29 mouse cellular contexts compared by ENCODE assay signal in the genomic region with DNA sequence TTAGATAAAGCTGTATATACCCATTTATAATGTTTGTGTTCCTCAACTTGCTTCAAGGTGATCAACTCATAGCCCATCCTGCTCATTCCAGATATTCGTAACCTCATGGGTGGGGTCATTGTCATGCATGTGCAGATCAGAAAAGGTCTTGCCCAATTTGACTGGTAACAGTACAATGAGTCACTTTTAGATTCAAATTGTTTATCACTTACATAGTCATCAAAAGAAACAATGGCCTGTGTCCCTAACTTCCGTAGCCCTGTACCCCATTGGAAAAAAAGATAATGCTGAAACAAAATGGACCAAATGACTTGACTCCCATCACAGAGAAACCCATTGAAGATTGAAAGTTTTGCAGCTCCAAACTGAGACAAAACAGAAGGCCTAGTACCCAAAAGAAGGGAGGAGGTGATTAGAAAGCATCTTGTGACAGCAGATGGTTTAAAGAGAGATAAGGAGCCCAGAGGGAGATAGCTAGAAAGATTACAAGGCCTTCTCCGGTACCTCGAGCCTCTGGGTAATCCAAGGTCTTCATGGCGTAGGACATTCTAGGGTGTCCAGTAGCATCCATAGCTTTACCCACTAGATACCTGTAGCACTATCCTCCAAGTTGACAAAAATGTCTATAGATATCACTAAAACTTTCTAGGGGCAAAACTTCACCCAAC. TPM values are rescaled to one million over a fixed set of nuclear protein-coding genes. Genes with fewer than 3 reads are reported as not detected.
A peak's percentile ranks its signal among the peaks of the same experiment; 100 is the strongest.
DNase-seq lines count a peak whose midpoint lies in the region; ATAC-seq and TF ChIP-seq lines count a peak whose summit lies in the region.
"Had no signal": no experiment of that assay in that cellular context is flagged by ENCODE, and none has a peak within 500 bp of the region (broad histone marks: within the 10 kb centered on the region; RNA-seq: fewer than 3 reads in every experiment).

No protein-coding gene starts in this region.

- no peak overlapping the region for H3K4me2 ChIP-seq in liver, embryonic 12.5 days
- no peak overlapping the region for H3K4me2 ChIP-seq in liver, embryonic 11.5 days
- no peak overlapping the region for H3K4me2 ChIP-seq in liver, embryonic 16.5 days (ENCODE audit: low read depth, low read length)
- H3K4me2 ChIP-seq in midbrain, embryonic 13.5 days (replicated peaks), result no peak overlapping the region
- H3K4me2 ChIP-seq: embryonic facial prominence, embryonic 13.5 days; forebrain, embryonic 12.5 days; forebrain, embryonic 15.5 days; heart, embryonic 12.5 days; heart, embryonic 15.5 days; hindbrain, embryonic 13.5 days had no signal

- DNase-seq in liver, embryonic 11.5 days (ENCODE audit: low spot score), result no peak
- DNase-seq in MEL (ENCODE audit: low read depth, low spot score), result no peak
- peak; percentile 20 for DNase-seq in c-Kit-positive CD71-positive TER-119-positive erythroid progenitor cells, embryonic 14.5 days (ENCODE audit: low spot score)
- no peak for DNase-seq in urinary bladder, postnatal 4 days (ENCODE audit: low spot score in 2 of 2)
- DNase-seq in left cerebral cortex, adult 2 months (ENCODE audit: extremely low spot score in 1 of 2, low spot score in 2 of 2), result no peak
- DNase-seq: adrenal gland, postnatal 10 days; adrenal gland, postnatal 36 days; cerebellum, adult 11 months; cerebellum, adult 2 months; cerebellum, adult 9-11 months; cerebellum, postnatal 25 days; embryo, embryonic 11 days; gastrocnemius, postnatal 25 days; heart, adult 18-20 months; heart, postnatal 10 days; heart, postnatal 36 days had no signal

- TF ChIP-seq CTCF in MEL (IDR thresholded peaks at IDR 0.05 in 2 of 3, conservative IDR thresholded peaks at IDR 0.05 in 1 of 3; ENCODE audit: control insufficient read depth in 1 of 3, insufficient read depth in 1 of 3, low read depth in 2 of 3, low read length in 3 of 3, poor library complexity in 1 of 3, severe bottlenecking in 1 of 3), result no peak
- TF ChIP-seq CTCF in left cerebral cortex, adult 2 months (IDR thresholded peaks at IDR 0.05), result no peak

- no peak for TF ChIP-seq POLR2A in MEL (IDR thresholded peaks at IDR 0.05; ENCODE audit: control insufficient read depth in 1 of 2, insufficient read depth in 1 of 2, low read depth in 1 of 2, low read length in 2 of 2, poor library complexity in 1 of 2)

- H3K9me3 ChIP-seq in liver, embryonic 12.5 days (replicated peaks), result no peaks in the 10 kb centered on the region
- H3K9me3 ChIP-seq in liver, embryonic 11.5 days (ENCODE audit: control insufficient read depth, low read length), result no peaks in the 10 kb centered on the region
- no peaks in the 10 kb centered on the region for H3K9me3 ChIP-seq in MEL (replicated peaks; ENCODE audit: insufficient read depth, low read length)
- no peaks in the 10 kb centered on the region for H3K9me3 ChIP-seq in liver, embryonic 16.5 days (replicated peaks; ENCODE audit: control insufficient read depth, low read length)
- H3K9me3 ChIP-seq in midbrain, embryonic 13.5 days, result no peaks in the 10 kb centered on the region
- H3K9me3 ChIP-seq: embryonic facial prominence, embryonic 10.5 days; embryonic facial prominence, embryonic 13.5 days; forebrain, embryonic 12.5 days; forebrain, embryonic 15.5 days; heart, embryonic 12.5 days; heart, embryonic 15.5 days; hindbrain, embryonic 10.5 days; hindbrain, embryonic 13.5 days had no signal

- H3K9ac ChIP-seq in liver, embryonic 12.5 days, result no peak overlapping the region
- H3K9ac ChIP-seq in liver, embryonic 11.5 days (ENCODE audit: low read depth, low read length), result no peak overlapping the region
- no peak overlapping the region for H3K9ac ChIP-seq in MEL (ENCODE audit: control insufficient read depth, low read depth, low read length, poor library complexity, severe bottlenecking)
- H3K9ac ChIP-seq in liver, embryonic 16.5 days (ENCODE audit: low read depth, low read length), result no peak overlapping the region
- no peak overlapping the region for H3K9ac ChIP-seq in midbrain, embryonic 13.5 days (replicated peaks)
- H3K9ac ChIP-seq: embryonic facial prominence, embryonic 13.5 days; forebrain, embryonic 12.5 days; forebrain, embryonic 15.5 days; heart, embryonic 12.5 days; heart, embryonic 15.5 days; hindbrain, embryonic 13.5 days had no signal

- no peaks in the 10 kb centered on the region for H3K27me3 ChIP-seq in liver, embryonic 12.5 days (replicated peaks)
- no peaks in the 10 kb centered on the region for H3K27me3 ChIP-seq in liver, embryonic 11.5 days (replicated peaks; ENCODE audit: control insufficient read depth, insufficient read depth, low read length)
- no peaks in the 10 kb centered on the region for H3K27me3 ChIP-seq in MEL (ENCODE audit: control insufficient read depth in 1 of 2, insufficient read depth in 2 of 2, low read length in 2 of 2)
- H3K27me3 ChIP-seq in liver, embryonic 16.5 days (ENCODE audit: control insufficient read depth, insufficient read depth, low read depth, low read length), result no peaks in the 10 kb centered on the region
- H3K27me3 ChIP-seq in midbrain, embryonic 13.5 days, result no peaks in the 10 kb centered on the region
- H3K27me3 ChIP-seq: embryonic facial prominence, embryonic 13.5 days; forebrain, embryonic 12.5 days; forebrain, embryonic 15.5 days; heart, embryonic 12.5 days; heart, embryonic 15.5 days; hindbrain, embryonic 13.5 days had no signal

- intact Hi-C loops in left cerebral cortex, adult 2 months (cut with DNase I), result no loop called here

- no peaks in the 10 kb centered on the region for H3K79me2 ChIP-seq in MEL (ENCODE audit: control insufficient read depth, insufficient read depth, low read length, poor library complexity)

- 49% methylated on average over 5 of the region's 5 CpGs for WGBS in liver, embryonic 12.5 days (ENCODE audit: insufficient replicate concordance)
- 70% methylated on average over 5 of the region's 5 CpGs for WGBS in liver, embryonic 11.5 days
- 44% methylated on average over 5 of the region's 5 CpGs for WGBS in liver, embryonic 16.5 days (ENCODE audit: insufficient replicate concordance)
- 87% methylated on average over 5 of the region's 5 CpGs for WGBS in midbrain, embryonic 13.5 days

- no peak for TF ChIP-seq RAD21 in MEL (IDR thresholded peaks at IDR 0.05; ENCODE audit: low read depth, low read length)

- 0 out of 2 replicates have a peak, but pooled peaks have one; percentile 32 for ATAC-seq in liver, embryonic 12.5 days
- no peak for ATAC-seq in liver, embryonic 11.5 days (replicated peaks; ENCODE audit: low FRiP score)
- peak; percentile 32; the same call in 1 of the 2 replicates for ATAC-seq in liver, embryonic 16.5 days (ENCODE audit: low read depth)
- no peak for ATAC-seq in midbrain, embryonic 13.5 days
- ATAC-seq: forebrain, embryonic 15.5 days; hindbrain, embryonic 16.5 days had no signal

- peaks cover 16% of the 10 kb centered on the region for H3K4me1 ChIP-seq in liver, embryonic 12.5 days
- no peaks in the 10 kb centered on the region for H3K4me1 ChIP-seq in liver, embryonic 11.5 days (replicated peaks; ENCODE audit: control insufficient read depth, insufficient read depth, low read length)
- peaks cover 4 to 8% of the 10 kb centered on the region in 2 experiments; a peak in 2 of 4 replicates for H3K4me1 ChIP-seq in MEL (ENCODE audit: control insufficient read depth in 1 of 2, insufficient read depth in 2 of 2, low read length in 2 of 2)
- H3K4me1 ChIP-seq in liver, embryonic 16.5 days (ENCODE audit: control insufficient read depth, low read depth, low read length), result peaks cover 8% of the 10 kb centered on the region; the same call in 1 of the 2 replicates
- H3K4me1 ChIP-seq in midbrain, embryonic 13.5 days (replicated peaks), result no peaks in the 10 kb centered on the region
- H3K4me1 ChIP-seq: embryonic facial prominence, embryonic 10.5 days; embryonic facial prominence, embryonic 13.5 days; forebrain, embryonic 12.5 days; forebrain, embryonic 15.5 days; heart, embryonic 12.5 days; heart, embryonic 15.5 days; hindbrain, embryonic 10.5 days; hindbrain, embryonic 13.5 days had no signal

- H3K4me3 ChIP-seq in liver, embryonic 12.5 days, result no peak overlapping the region
- no peak overlapping the region for H3K4me3 ChIP-seq in liver, embryonic 11.5 days (ENCODE audit: low read depth, low read length)
- H3K4me3 ChIP-seq in MEL (ENCODE audit: control insufficient read depth in 1 of 2, insufficient read depth in 1 of 2, low read depth in 2 of 2, low read length in 2 of 2), result no peak overlapping the region
- no peak overlapping the region for H3K4me3 ChIP-seq in liver, embryonic 16.5 days (ENCODE audit: low read depth, low read length)
- H3K4me3 ChIP-seq in midbrain, embryonic 13.5 days (replicated peaks), result no peak overlapping the region
- H3K4me3 ChIP-seq in left cerebral cortex, adult 2 months, result no peak overlapping the region
- H3K4me3 ChIP-seq: embryonic facial prominence, embryonic 10.5 days; embryonic facial prominence, embryonic 13.5 days; erythroblast, embryonic 14.5 days; forebrain, embryonic 12.5 days; forebrain, embryonic 15.5 days; heart, embryonic 12.5 days; heart, embryonic 15.5 days; hindbrain, embryonic 10.5 days; hindbrain, embryonic 13.5 days had no signal

- no peaks in the 10 kb centered on the region for H3K36me3 ChIP-seq in liver, embryonic 12.5 days
- H3K36me3 ChIP-seq in liver, embryonic 11.5 days (ENCODE audit: control insufficient read depth, insufficient read depth, low read length), result no peaks in the 10 kb centered on the region
- peaks cover 0 to 15% of the 10 kb centered on the region in 2 experiments; a peak in 2 of 4 replicates for H3K36me3 ChIP-seq in MEL (ENCODE audit: control insufficient read depth in 1 of 2, insufficient read depth in 2 of 2, low read length in 2 of 2)
- no peaks in the 10 kb centered on the region for H3K36me3 ChIP-seq in liver, embryonic 16.5 days (ENCODE audit: control insufficient read depth, insufficient read depth)
- H3K36me3 ChIP-seq in midbrain, embryonic 13.5 days, result no peaks in the 10 kb centered on the region
- H3K36me3 ChIP-seq: embryonic facial prominence, embryonic 10.5 days; embryonic facial prominence, embryonic 13.5 days; forebrain, embryonic 12.5 days; forebrain, embryonic 15.5 days; heart, embryonic 12.5 days; heart, embryonic 15.5 days; hindbrain, embryonic 10.5 days; hindbrain, embryonic 13.5 days had no signal

- peak in 1 of 2 experiments; percentile 40; a peak in 1 of 4 replicates for TF ChIP-seq EP300 in MEL (IDR thresholded peaks at IDR 0.05; ENCODE audit: low read depth in 1 of 2, low read length in 2 of 2)

- H3K27ac ChIP-seq in liver, embryonic 12.5 days, result peak overlapping the region; percentile 45; the same call in 1 of the 2 replicates
- no peak overlapping the region for H3K27ac ChIP-seq in liver, embryonic 11.5 days (ENCODE audit: low read depth, low read length)
- H3K27ac ChIP-seq in MEL (ENCODE audit: control insufficient read depth, low read depth, low read length), result no peak overlapping the region
- H3K27ac ChIP-seq in liver, embryonic 16.5 days (ENCODE audit: low read length), result no peak overlapping the region
- H3K27ac ChIP-seq in midbrain, embryonic 13.5 days, result no peak overlapping the region
- no peak overlapping the region for H3K27ac ChIP-seq in left cerebral cortex, adult 2 months
- H3K27ac ChIP-seq: embryonic facial prominence, embryonic 10.5 days; embryonic facial prominence, embryonic 13.5 days; forebrain, embryonic 12.5 days; forebrain, embryonic 15.5 days; heart, embryonic 15.5 days; hindbrain, embryonic 10.5 days; hindbrain, embryonic 13.5 days had no signal

RNA-seq across cellular contexts. Expression of gene Pcyt1b, which starts 9.4 kb away (rescaled TPM):
- 9.9 and 11.4 TPM in 2 replicates for polyA plus RNA-seq in liver, embryonic 12.5 days (2016; fragmentation: Nextera tagmentation; extraction: Ambion mirVana)
- polyA plus RNA-seq in liver, embryonic 11.5 days (2014; fragmentation: Nextera tagmentation; extraction: Ambion mirVana), result 7.4 and 10.2 TPM in 2 replicates
- total RNA-seq in MEL (2012; rRNA removed), result 1.2 and 1.9 TPM in 2 replicates
- polyA plus RNA-seq in MEL (2012; ENCODE audit: insufficient read depth in 1 of 2, insufficient read length in 2 of 2, low read depth in 1 of 2, low replicate concordance in 2 of 2, missing spikeins in 1 of 2), result 10 to 100 TPM in 1 of 2 experiments, not detected in 1; 10.4 TPM
- polyA plus RNA-seq in liver, embryonic 16.5 days (2015; fragmentation: Nextera tagmentation; extraction: Ambion mirVana), result 7.3 and 7.7 TPM in 2 replicates
- 22.6 and 23.1 TPM in 2 replicates for polyA plus RNA-seq in midbrain, embryonic 13.5 days (2015; fragmentation: Nextera tagmentation; extraction: Ambion mirVana)
- 10 to 100 TPM; 27.8 to 33.5 TPM for total RNA-seq in left cerebral cortex, adult 2 months (2021)

RNA-seq across cellular contexts. Expression of gene Pola1, which starts 32.1 kb away (rescaled TPM):
- 23.1 and 23.3 TPM in 2 replicates for polyA plus RNA-seq in liver, embryonic 12.5 days (2016; fragmentation: Nextera tagmentation; extraction: Ambion mirVana)
- polyA plus RNA-seq in liver, embryonic 11.5 days (2014; fragmentation: Nextera tagmentation; extraction: Ambion mirVana), result 25.4 and 26.7 TPM in 2 replicates
- total RNA-seq in MEL (2012; rRNA removed), result 37.7 and 38.7 TPM in 2 replicates
- 10 to 100 TPM; 26.8 to 36.1 TPM for polyA plus RNA-seq in MEL (2012; ENCODE audit: insufficient read depth in 1 of 2, insufficient read length in 2 of 2, low read depth in 1 of 2, low replicate concordance in 2 of 2, missing spikeins in 1 of 2)
- 13.6 and 15.0 TPM in 2 replicates for polyA plus RNA-seq in liver, embryonic 16.5 days (2015; fragmentation: Nextera tagmentation; extraction: Ambion mirVana)
- polyA plus RNA-seq in midbrain, embryonic 13.5 days (2015; fragmentation: Nextera tagmentation; extraction: Ambion mirVana), result 8.3 and 8.4 TPM in 2 replicates
- 1 to 10 TPM; 7.8 to 9.0 TPM for total RNA-seq in left cerebral cortex, adult 2 months (2021)

Comparison
In these comparisons a context has a peak if more than half of its experiments do, and no peak if none do; other contexts are left out.
1. ATAC-seq: peak in liver, embryonic 12.5 days (single experiment) and liver, embryonic 16.5 days (single experiment); none in liver, embryonic 11.5 days (single experiment) and midbrain, embryonic 13.5 days (single experiment).